ENCODE assay signal across 30 mouse cellular contexts in the genomic region with DNA sequence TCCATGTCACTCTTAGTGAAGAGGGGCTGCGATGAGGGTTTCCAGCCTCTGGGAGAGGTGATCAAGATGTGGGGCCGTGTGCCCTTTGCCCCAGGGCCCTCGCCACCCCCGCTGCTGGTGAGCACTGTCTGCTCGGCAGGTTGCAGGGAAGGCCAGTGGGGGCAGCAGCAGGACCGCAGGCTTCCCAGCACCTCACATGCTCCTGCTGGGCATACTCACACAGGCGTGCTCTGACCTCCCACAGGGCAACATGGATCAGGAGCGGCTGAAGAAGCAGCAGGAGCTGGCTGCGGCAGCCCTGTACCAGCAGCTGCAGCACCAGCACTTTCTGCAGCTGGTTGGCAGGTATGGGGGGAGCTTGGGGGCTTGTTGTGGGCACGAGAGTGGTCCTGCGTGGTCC. TPM values are rescaled to one million over a fixed set of nuclear protein-coding genes. Genes with fewer than 3 reads are reported as not detected.
DNase-seq lines count a peak whose midpoint lies in the region; ATAC-seq and TF ChIP-seq lines count a peak whose summit lies in the region.
"Had no signal": no experiment of that assay in that cellular context is flagged by ENCODE, and none has a peak within 500 bp of the region (broad histone marks: within the 10 kb centered on the region; RNA-seq: fewer than 3 reads in every experiment).

No protein-coding gene starts in this region.

- no peak; the same call in 1 of the 2 replicates for ATAC-seq in lung, postnatal 0 days
- ATAC-seq in neural tube, embryonic 14.5 days (ENCODE audit: low read depth), result no peak
- ATAC-seq: intestine, embryonic 16.5 days; liver, postnatal 0 days had no signal

- no peaks in the 10 kb centered on the region for H3K9me3 ChIP-seq in heart, embryonic 10.5 days
- H3K9me3 ChIP-seq in lung, postnatal 0 days (ENCODE audit: low read length), result no peaks in the 10 kb centered on the region
- no peaks in the 10 kb centered on the region for H3K9me3 ChIP-seq in neural tube, embryonic 14.5 days (ENCODE audit: control insufficient read depth, low read length)
- H3K9me3 ChIP-seq: heart, embryonic 13.5 days; limb, embryonic 10.5 days; limb, embryonic 15.5 days; neural tube, embryonic 13.5 days had no signal

- no peak overlapping the region for H3K9ac ChIP-seq in lung, postnatal 0 days (replicated peaks; ENCODE audit: low read depth)
- H3K9ac ChIP-seq in neural tube, embryonic 14.5 days (replicated peaks; ENCODE audit: low read depth, low read length), result no peak overlapping the region
- H3K9ac ChIP-seq: heart, embryonic 13.5 days; limb, embryonic 15.5 days; liver, postnatal 0 days; neural tube, embryonic 13.5 days had no signal

- H3K4me2 ChIP-seq in lung, postnatal 0 days (replicated peaks; ENCODE audit: low read depth, low read length), result no peak overlapping the region
- no peak overlapping the region for H3K4me2 ChIP-seq in neural tube, embryonic 14.5 days (ENCODE audit: low read depth, low read length)
- H3K4me2 ChIP-seq: heart, embryonic 13.5 days; limb, embryonic 15.5 days; neural tube, embryonic 13.5 days had no signal

- TF ChIP-seq POLR2A in lung, adult 2 months (IDR thresholded peaks at IDR 0.05; ENCODE audit: borderline replicate concordance, extremely low read depth, low read depth, low read length), result no peak

- WGBS in heart, embryonic 10.5 days, result 77% methylated on average over 11 of the region's 11 CpGs
- 71% methylated on average over 11 of the region's 11 CpGs for WGBS in lung, postnatal 0 days
- 74% methylated on average over 11 of the region's 11 CpGs for WGBS in lung, adult 2 months
- 73% methylated on average over 11 of the region's 11 CpGs for WGBS in neural tube, embryonic 14.5 days

- H3K36me3 ChIP-seq in heart, embryonic 10.5 days, result peaks cover 96% of the 10 kb centered on the region
- H3K36me3 ChIP-seq in lung, postnatal 0 days (ENCODE audit: insufficient read depth, low read length), result peaks cover 54% of the 10 kb centered on the region
- H3K36me3 ChIP-seq in neural tube, embryonic 14.5 days (ENCODE audit: control insufficient read depth, insufficient read depth, low read length), result peaks cover 81% of the 10 kb centered on the region

- H3K27me3 ChIP-seq in heart, embryonic 10.5 days (ENCODE audit: insufficient read depth, poor library complexity, severe bottlenecking), result no peaks in the 10 kb centered on the region
- no peaks in the 10 kb centered on the region for H3K27me3 ChIP-seq in lung, postnatal 0 days (replicated peaks; ENCODE audit: insufficient read depth, low read length)
- no peaks in the 10 kb centered on the region for H3K27me3 ChIP-seq in neural tube, embryonic 14.5 days (ENCODE audit: control insufficient read depth, insufficient read depth, low read length)
- H3K27me3 ChIP-seq: heart, embryonic 13.5 days; limb, embryonic 15.5 days; neural tube, embryonic 13.5 days had no signal

- DNase-seq in heart, adult 11 months, result peak; percentile 89
- DNase-seq in heart, embryonic 10.5 days (ENCODE audit: low spot score), result no peak
- DNase-seq in lung, postnatal 0 days (ENCODE audit: low spot score), result peak; percentile 4
- no peak for DNase-seq in lung, adult 2 months
- no peak for DNase-seq in neural tube, embryonic 10.5 days (ENCODE audit: extremely low spot score, low spot score)
- no peak for DNase-seq in cerebellum, adult 9-10 months
- DNase-seq: adrenal gland, adult 8-10 months; B cell, adult 2 months; cerebellum, adult 2 months; gastrocnemius, postnatal 36 days; heart, postnatal 10 days; kidney, postnatal 10 days; layer of hippocampus, postnatal 36 days; liver, postnatal 0 days; lung, postnatal 10 days; retina, postnatal 1 day; right cerebral cortex, postnatal 14 days; thymus, postnatal 4 days had no signal

- no peak for TF ChIP-seq EP300 in lung, postnatal 0 days (IDR thresholded peaks at IDR 0.05)

- H3K4me1 ChIP-seq in heart, embryonic 10.5 days, result peaks cover 23% of the 10 kb centered on the region
- H3K4me1 ChIP-seq in lung, postnatal 0 days (ENCODE audit: insufficient read depth, low read depth, low read length), result no peaks in the 10 kb centered on the region
- H3K4me1 ChIP-seq in lung, adult 2 months (ENCODE audit: control insufficient read depth, insufficient read depth, low read length), result no peaks in the 10 kb centered on the region
- 0 out of 2 replicates have a peak, but pooled peaks cover 3% of the 10 kb centered on the region for H3K4me1 ChIP-seq in neural tube, embryonic 14.5 days (ENCODE audit: control insufficient read depth, insufficient read depth, low read length)

- H3K4me3 ChIP-seq in heart, embryonic 10.5 days, result no peak overlapping the region
- no peak overlapping the region for H3K4me3 ChIP-seq in lung, postnatal 0 days (ENCODE audit: low read depth, low read length)
- H3K4me3 ChIP-seq in lung, adult 2 months (replicated peaks; ENCODE audit: extremely low read depth, low read depth, low read length), result no peak overlapping the region
- no peak overlapping the region for H3K4me3 ChIP-seq in neural tube, embryonic 14.5 days (ENCODE audit: low read depth, low read length)
- H3K4me3 ChIP-seq: heart, adult 2 months; heart, embryonic 13.5 days; limb, embryonic 10.5 days; limb, embryonic 15.5 days; neural tube, embryonic 13.5 days had no signal

- peak; percentile 16; the same call in 1 of the 2 replicates for TF ChIP-seq CTCF in lung, postnatal 0 days (IDR thresholded peaks at IDR 0.05)
- no peak for TF ChIP-seq CTCF in lung, adult 2 months (IDR thresholded peaks at IDR 0.05; ENCODE audit: insufficient read depth, low read length)

- H3K27ac ChIP-seq in heart, embryonic 10.5 days, result no peak overlapping the region
- H3K27ac ChIP-seq in lung, postnatal 0 days (ENCODE audit: low read length), result no peak overlapping the region
- H3K27ac ChIP-seq in neural tube, embryonic 14.5 days (ENCODE audit: low read depth, low read length), result peak overlapping the region; percentile 44; the same call in 1 of the 2 replicates
- H3K27ac ChIP-seq: heart, adult 2 months; heart, embryonic 13.5 days; limb, embryonic 10.5 days; macrophage; neural tube, embryonic 13.5 days had no signal

RNA-seq across cellular contexts. Expression of a gene that starts 4.4 kb away (rescaled TPM):
- 8.0 and 10.8 TPM in 2 replicates for polyA plus RNA-seq in heart, embryonic 10.5 days (2016; fragmentation: Nextera tagmentation; extraction: Ambion mirVana)
- 10.6 and 12.4 TPM in 2 replicates for polyA plus RNA-seq in lung, postnatal 0 days (2015; fragmentation: Nextera tagmentation; extraction: Ambion mirVana)
- 37.0 and 45.3 TPM in 2 replicates for polyA plus RNA-seq in lung, adult 2 months (2012; rRNA removed)
- 16.3 and 21.2 TPM in 2 replicates for polyA plus RNA-seq in neural tube, embryonic 14.5 days (2014; fragmentation: Nextera tagmentation; extraction: Ambion mirVana)

RNA-seq across cellular contexts. Expression of a gene that starts 10.3 kb away (rescaled TPM):
- polyA plus RNA-seq in heart, embryonic 10.5 days (2016; fragmentation: Nextera tagmentation; extraction: Ambion mirVana), result 0.28 and 2.3 TPM in 2 replicates
- polyA plus RNA-seq in lung, postnatal 0 days (2015; fragmentation: Nextera tagmentation; extraction: Ambion mirVana), result not detected in 2 replicates
- polyA plus RNA-seq in lung, adult 2 months (2012; rRNA removed), result not detected in 2 replicates
- not detected in 2 replicates for polyA plus RNA-seq in neural tube, embryonic 14.5 days (2014; fragmentation: Nextera tagmentation; extraction: Ambion mirVana)
- polyA plus RNA-seq: cerebellum, adult 2 months; heart, adult 2 months; heart, embryonic 13.5 days; large intestine, adult 2 months; limb, embryonic 15.5 days; macrophage; neural tube, embryonic 13.5 days; small intestine, adult 2 months; testis, adult 2 months; thymus, postnatal 0 days had no signal

RNA-seq across cellular contexts. Expression of a gene that starts 10.6 kb away (rescaled TPM):
- 287 and 294 TPM in 2 replicates for polyA plus RNA-seq in heart, embryonic 10.5 days (2016; fragmentation: Nextera tagmentation; extraction: Ambion mirVana)
- 507 and 513 TPM in 2 replicates for polyA plus RNA-seq in lung, postnatal 0 days (2015; fragmentation: Nextera tagmentation; extraction: Ambion mirVana)
- polyA plus RNA-seq in lung, adult 2 months (2012; rRNA removed), result 1,063 and 1,258 TPM in 2 replicates
- 553 and 557 TPM in 2 replicates for polyA plus RNA-seq in neural tube, embryonic 14.5 days (2014; fragmentation: Nextera tagmentation; extraction: Ambion mirVana)

RNA-seq across cellular contexts. Expression of a gene that starts 20.4 kb away (rescaled TPM):
- 50.6 and 56.6 TPM in 2 replicates for polyA plus RNA-seq in heart, embryonic 10.5 days (2016; fragmentation: Nextera tagmentation; extraction: Ambion mirVana)
- polyA plus RNA-seq in lung, postnatal 0 days (2015; fragmentation: Nextera tagmentation; extraction: Ambion mirVana), result 37.8 and 38.7 TPM in 2 replicates
- polyA plus RNA-seq in lung, adult 2 months (2012; rRNA removed), result 28.4 and 32.4 TPM in 2 replicates
- polyA plus RNA-seq in neural tube, embryonic 14.5 days (2014; fragmentation: Nextera tagmentation; extraction: Ambion mirVana), result 82.9 and 98.3 TPM in 2 replicates

RNA-seq across cellular contexts. Expression of a gene that starts 30.6 kb away (rescaled TPM):
- polyA plus RNA-seq in heart, embryonic 10.5 days (2016; fragmentation: Nextera tagmentation; extraction: Ambion mirVana), result 0.07 TPM in 1 of 2 replicates, not detected in the other
- 0.15 TPM in 1 of 2 replicates, not detected in the other for polyA plus RNA-seq in lung, postnatal 0 days (2015; fragmentation: Nextera tagmentation; extraction: Ambion mirVana)
- polyA plus RNA-seq in lung, adult 2 months (2012; rRNA removed), result 0.07 TPM in 1 of 2 replicates, not detected in the other
- polyA plus RNA-seq in neural tube, embryonic 14.5 days (2014; fragmentation: Nextera tagmentation; extraction: Ambion mirVana), result 206 and 236 TPM in 2 replicates
- polyA plus RNA-seq: heart, adult 2 months; limb, embryonic 10.5 days; liver, postnatal 0 days; macrophage had no signal

Comparison
In these comparisons a context has a peak if more than half of its experiments do, and no peak if none do; other contexts are left out.
1. DNase-seq: peak in heart, adult 11 months (single experiment) and lung, postnatal 0 days (single experiment); none in heart, embryonic 10.5 days (single experiment), lung, adult 2 months (single experiment), neural tube, embryonic 10.5 days (single experiment) and cerebellum, adult 9-10 months (single experiment).